In genomic region chr1:37998371-37999199, GRCm38 (mm10) we compare ENCODE assay signal across 7 mouse cellular contexts. TPM values are rescaled to one million over a fixed set of nuclear protein-coding genes. Genes with fewer than 3 reads are reported as not detected.
DNase-seq lines count a peak whose midpoint lies in the region; ATAC-seq and TF ChIP-seq lines count a peak whose summit lies in the region.

No protein-coding gene starts in this region.

- H3K4me1 ChIP-seq in spleen, adult 2 months (ENCODE audit: control insufficient read depth, insufficient read depth, insufficient read length) = no peaks in the 10 kb centered on the region; the same call in none of the 2 replicates
- H3K4me1 ChIP-seq in embryonic facial prominence, embryonic 11.5 days (ENCODE audit: control insufficient read depth, insufficient read depth, low read length) = no peaks in the 10 kb centered on the region
- H3K4me1 ChIP-seq in intestine, embryonic 14.5 days (replicated peaks; ENCODE audit: control insufficient read depth, insufficient read depth, low read length) = peaks cover 13% of the 10 kb centered on the region
- H3K4me1 ChIP-seq in midbrain, embryonic 14.5 days (ENCODE audit: control insufficient read depth, insufficient read depth, low read length) = peaks cover 17% of the 10 kb centered on the region

- H3K4me2 ChIP-seq in embryonic facial prominence, embryonic 11.5 days (ENCODE audit: low read depth, low read length) = peak overlapping the region; percentile 63
- H3K4me2 ChIP-seq in intestine, embryonic 14.5 days (ENCODE audit: low read length) = peak overlapping the region; percentile 59
- peak overlapping the region; percentile 67 for H3K4me2 ChIP-seq in midbrain, embryonic 14.5 days (ENCODE audit: low read length)

- peak overlapping the region; percentile 87 for H3K9ac ChIP-seq in embryonic facial prominence, embryonic 11.5 days (replicated peaks; ENCODE audit: low read length)
- H3K9ac ChIP-seq in intestine, embryonic 14.5 days (ENCODE audit: low read length) = peak overlapping the region; percentile 88
- peak overlapping the region; percentile 80 for H3K9ac ChIP-seq in midbrain, embryonic 14.5 days (replicated peaks; ENCODE audit: low read length)

- TF ChIP-seq CTCF in spleen, adult 2 months (IDR thresholded peaks at IDR 0.05; ENCODE audit: extremely low read depth, insufficient read depth, insufficient read length, insufficient replicate concordance) = no peak

- ATAC-seq in embryonic facial prominence, embryonic 11.5 days (replicated peaks; ENCODE audit: insufficient number of reproducible peaks, low FRiP score, low TSS enrichment, low read depth) = peak; percentile 22
- peak; percentile 28 for ATAC-seq in intestine, embryonic 14.5 days (replicated peaks; ENCODE audit: low FRiP score, low TSS enrichment, low read depth)
- peak; percentile 13; the same call in 1 of the 2 replicates for ATAC-seq in midbrain, embryonic 14.5 days (ENCODE audit: low FRiP score, low TSS enrichment)

- H3K27ac ChIP-seq in spleen, adult 2 months (ENCODE audit: insufficient read depth, low read length) = peak overlapping the region; percentile 52; the same call in 1 of the 2 replicates
- H3K27ac ChIP-seq in embryonic facial prominence, embryonic 11.5 days (replicated peaks; ENCODE audit: low read depth, low read length) = peak overlapping the region; percentile 61
- H3K27ac ChIP-seq in intestine, embryonic 14.5 days (ENCODE audit: low read depth) = peak overlapping the region; percentile 82
- H3K27ac ChIP-seq in midbrain, embryonic 14.5 days (replicated peaks; ENCODE audit: low read depth, low read length) = peak overlapping the region; percentile 94

- peak overlapping the region; percentile 80 for H3K4me3 ChIP-seq in spleen, adult 2 months (ENCODE audit: extremely low read depth, insufficient read depth, insufficient read length)
- H3K4me3 ChIP-seq in embryonic facial prominence, embryonic 11.5 days (ENCODE audit: low read depth, low read length) = peak overlapping the region; percentile 84
- peak overlapping the region; percentile 84 for H3K4me3 ChIP-seq in intestine, embryonic 14.5 days (ENCODE audit: low read depth, low read length)
- H3K4me3 ChIP-seq in midbrain, embryonic 14.5 days (replicated peaks; ENCODE audit: low read depth, low read length) = peak overlapping the region; percentile 90

- intact Hi-C loops in left cerebral cortex, postnatal 4 days (cut with DNase I) = loop anchor here (5.0 kb wide), 1 partner anchor 106 kb away; the partner anchor contains the start of genes Mitd1 and Mrpl30

- no peak for DNase-seq in spleen, adult 2 months (ENCODE audit: low read depth in 1 of 2, low spot score in 2 of 2)
- no peak for DNase-seq in spleen, adult 18-20 months
- DNase-seq in embryonic facial prominence, embryonic 11.5 days (ENCODE audit: low spot score) = peak; percentile 23
- DNase-seq in intestine, embryonic 14.5 days (ENCODE audit: low spot score) = peak; percentile 55
- DNase-seq in midbrain, embryonic 14.5 days = no peak
- DNase-seq in cerebellum, postnatal 4 days (ENCODE audit: low spot score in 2 of 2) = no peak
- DNase-seq in left cerebral cortex, postnatal 4 days = no peak

- no peaks in the 10 kb centered on the region for H3K27me3 ChIP-seq in spleen, adult 2 months (ENCODE audit: control insufficient read depth, insufficient read depth, low read length)
- no peaks in the 10 kb centered on the region for H3K27me3 ChIP-seq in embryonic facial prominence, embryonic 11.5 days (ENCODE audit: control insufficient read depth, insufficient read depth, low read length)
- H3K27me3 ChIP-seq in intestine, embryonic 14.5 days (replicated peaks; ENCODE audit: control insufficient read depth, insufficient read depth, low read length) = no peaks in the 10 kb centered on the region
- H3K27me3 ChIP-seq in midbrain, embryonic 14.5 days (ENCODE audit: control insufficient read depth, insufficient read depth, low read length) = no peaks in the 10 kb centered on the region

- no peak for TF ChIP-seq POLR2A in spleen, adult 2 months (IDR thresholded peaks at IDR 0.05; ENCODE audit: low read depth, low read length)

- no peaks in the 10 kb centered on the region for H3K9me3 ChIP-seq in embryonic facial prominence, embryonic 11.5 days (replicated peaks; ENCODE audit: control insufficient read depth, low read length)
- no peaks in the 10 kb centered on the region for H3K9me3 ChIP-seq in intestine, embryonic 14.5 days (ENCODE audit: control insufficient read depth, low read length)
- H3K9me3 ChIP-seq in midbrain, embryonic 14.5 days (ENCODE audit: control insufficient read depth, low read length) = no peaks in the 10 kb centered on the region

- WGBS in spleen, adult 2 months = 3% methylated on average over 45 of the region's 47 CpGs
- 5% methylated on average over 37 of the region's 47 CpGs for WGBS in embryonic facial prominence, embryonic 11.5 days
- 6% methylated on average over 28 of the region's 47 CpGs for WGBS in intestine, embryonic 14.5 days
- 3% methylated on average over 47 of the region's 47 CpGs for WGBS in midbrain, embryonic 14.5 days

- H3K36me3 ChIP-seq in spleen, adult 2 months (ENCODE audit: control insufficient read depth, insufficient read depth, low read length) = peaks cover 10% of the 10 kb centered on the region
- peaks cover 3% of the 10 kb centered on the region; the same call in 1 of the 2 replicates for H3K36me3 ChIP-seq in embryonic facial prominence, embryonic 11.5 days (replicated peaks; ENCODE audit: control insufficient read depth, insufficient read depth, low read depth, low read length)
- peaks cover 19% of the 10 kb centered on the region for H3K36me3 ChIP-seq in intestine, embryonic 14.5 days (ENCODE audit: control insufficient read depth, insufficient read depth, low read length)
- H3K36me3 ChIP-seq in midbrain, embryonic 14.5 days (ENCODE audit: control insufficient read depth, insufficient read depth, low read length) = peaks cover 20% of the 10 kb centered on the region

RNA-seq across cellular contexts. Expression of gene Eif5b, which starts 0.8 kb away (rescaled TPM):
- 2.2 and 4.0 TPM in 2 replicates for polyA plus RNA-seq in spleen, adult 2 months (2012; rRNA removed)
- polyA plus RNA-seq in embryonic facial prominence, embryonic 11.5 days (2014; fragmentation: Nextera tagmentation; extraction: Ambion mirVana) = 28.6 and 33.3 TPM in 2 replicates
- 25.7 and 27.1 TPM in 2 replicates for polyA plus RNA-seq in intestine, embryonic 14.5 days (2014; fragmentation: Nextera tagmentation; extraction: Ambion mirVana)
- 20.7 and 23.9 TPM in 2 replicates for polyA plus RNA-seq in midbrain, embryonic 14.5 days (2014; fragmentation: Nextera tagmentation; extraction: Ambion mirVana)
- 10 to 100 TPM; 50.7 to 51.0 TPM for total RNA-seq in left cerebral cortex, postnatal 4 days (2021)

RNA-seq across cellular contexts. Expression of gene Txndc9, which starts 0.9 kb away (rescaled TPM):
- 4.6 and 4.9 TPM in 2 replicates for polyA plus RNA-seq in spleen, adult 2 months (2012; rRNA removed)
- polyA plus RNA-seq in embryonic facial prominence, embryonic 11.5 days (2014; fragmentation: Nextera tagmentation; extraction: Ambion mirVana) = 176 and 177 TPM in 2 replicates
- polyA plus RNA-seq in intestine, embryonic 14.5 days (2014; fragmentation: Nextera tagmentation; extraction: Ambion mirVana) = 135 and 138 TPM in 2 replicates
- polyA plus RNA-seq in midbrain, embryonic 14.5 days (2014; fragmentation: Nextera tagmentation; extraction: Ambion mirVana) = 137 and 153 TPM in 2 replicates
- total RNA-seq in left cerebral cortex, postnatal 4 days (2021) = 10 to 100 TPM; 72.7 to 75.0 TPM

RNA-seq across cellular contexts. Expression of gene Lyg1, which starts 41.0 kb away (rescaled TPM):
- polyA plus RNA-seq in spleen, adult 2 months (2012; rRNA removed) = not detected in 2 replicates
- not detected in 2 replicates for polyA plus RNA-seq in embryonic facial prominence, embryonic 11.5 days (2014; fragmentation: Nextera tagmentation; extraction: Ambion mirVana)
- not detected in 2 replicates for polyA plus RNA-seq in intestine, embryonic 14.5 days (2014; fragmentation: Nextera tagmentation; extraction: Ambion mirVana)
- not detected in 2 replicates for polyA plus RNA-seq in midbrain, embryonic 14.5 days (2014; fragmentation: Nextera tagmentation; extraction: Ambion mirVana)
- not detected for total RNA-seq in left cerebral cortex, postnatal 4 days (2021)

Comparison
In these comparisons a context has a peak if more than half of its experiments do, and no peak if none do; other contexts are left out.
1. DNase-seq: peak in embryonic facial prominence, embryonic 11.5 days (single experiment) and intestine, embryonic 14.5 days (single experiment); none in spleen, adult 2 months (0 of 2), spleen, adult 18-20 months (0 of 2), midbrain, embryonic 14.5 days (single experiment), cerebellum, postnatal 4 days (0 of 2) and left cerebral cortex, postnatal 4 days (single experiment).
2. RNA of gene Txndc9, which starts 0.9 kb away (polyA plus RNA-seq): 176 to 177 TPM in embryonic facial prominence, embryonic 11.5 days, 137 to 153 TPM in midbrain, embryonic 14.5 days and 135 to 138 TPM in intestine, embryonic 14.5 days; 4.6 to 4.9 TPM in spleen, adult 2 months; every median in the first group is over 10 times any median in the second.
3. Peak in every context shown above with its lines, with median percentiles within 50 percentile points of each other: H3K27ac ChIP-seq, H3K4me3 ChIP-seq, ATAC-seq, H3K4me2 ChIP-seq and H3K9ac ChIP-seq.